Mouse (Mus musculus) mouse embryonic stem cell (cell line): Measurements from ENCODE around the gene Enkur.
"Not testable (repeated sequence)": the region's sequence is repeated elsewhere in the genome, so short reads cannot be mapped to it uniquely, and the experiment has no call there.

Experiments
- in situ Hi-C, 2 experiments: fragments of 300-500 bp; cut with MboI; formaldehyde crosslinking; loops; 1 replicate in 1 of 2; 3 replicates in 1 of 2; pipeline ENCODE4 v1.14.3; 2019 to 2020; ENCODE audit warnings: low sequenced_read_pairs in 2 of 2, low pct_unique_long_range_greater_than_20kb in 1 of 2, mixed read lengths in 1 of 2; ENCODE audit not compliant: unreplicated experiment in 1 of 2

Enkur gene

GRCm38 (mm10) chr2:21204912-21205830 lies at the start of gene Enkur, which contains the start of gene Thnsl1:
Gene Enkur (minus strand): TSS chr2:21205365.
Gene Thnsl1 (plus strand): TSS chr2:21205724.
- in situ Hi-C loops = no loop called here

DNA sequence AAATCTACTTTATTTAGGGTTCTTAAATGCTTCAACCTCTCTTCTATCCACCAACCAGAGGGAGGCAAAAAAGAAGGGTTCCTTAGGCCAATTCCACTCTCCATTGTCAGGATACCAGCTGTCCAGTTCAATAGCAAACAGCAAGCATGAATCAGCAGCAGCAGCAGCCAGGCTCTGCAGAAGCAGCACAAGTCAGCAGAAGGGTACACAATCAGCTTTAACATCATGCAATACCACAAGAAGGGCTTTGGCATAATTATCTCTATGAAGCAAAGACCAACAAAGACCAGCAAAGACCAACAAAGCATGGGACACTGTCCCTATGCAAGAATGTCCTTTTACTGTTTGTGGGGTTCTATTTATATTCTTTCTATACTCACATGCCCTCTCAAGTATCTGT lies 49.1 kb upstream of the Enkur start:
- in situ Hi-C loops = no loop called here

DNA sequence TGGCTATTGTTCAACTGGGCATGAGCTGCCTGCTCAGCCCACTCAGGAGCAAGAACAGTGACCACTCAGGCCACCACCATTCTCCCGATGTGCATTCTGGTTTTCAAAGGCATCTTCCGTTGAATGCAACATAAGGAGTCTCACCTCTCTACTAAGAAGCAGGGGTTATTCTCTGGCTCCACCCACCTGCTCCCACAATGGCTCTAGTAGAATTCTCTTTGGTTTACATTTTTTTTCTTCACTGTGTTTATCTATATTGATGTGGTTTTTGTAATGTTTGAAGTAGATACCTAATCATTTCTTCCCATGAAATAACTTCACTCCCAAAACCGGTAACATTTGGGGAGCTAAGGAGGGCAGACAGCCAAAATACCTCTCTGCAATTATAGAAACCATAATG lies 48.5 kb upstream of the Enkur start:
- in situ Hi-C loops = no loop called here

GRCm38 (mm10) chr2:21245477-21246102 lies 40.4 kb upstream of the Enkur start:
- in situ Hi-C loops = no loop called here

DNA sequence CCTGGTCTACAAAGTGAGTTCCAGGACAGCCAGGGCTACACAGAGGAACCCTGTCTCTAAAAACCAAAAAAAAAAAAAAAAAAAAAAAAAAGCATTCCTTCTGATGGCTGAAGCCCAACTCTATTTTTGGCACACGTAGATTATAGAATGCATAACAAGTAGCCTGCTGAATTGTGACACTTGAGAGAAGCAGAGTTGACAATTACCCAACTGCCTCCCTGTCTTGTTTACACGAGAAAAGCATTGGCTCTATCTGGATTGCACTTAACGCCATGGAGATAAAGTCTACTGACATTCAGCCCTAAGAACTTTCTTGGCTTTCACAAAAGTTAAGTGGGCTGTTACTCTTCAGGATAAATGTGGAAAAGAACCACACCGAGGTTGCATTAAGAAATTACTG lies 39.8 kb upstream of the Enkur start:
- in situ Hi-C loops = no loop called here

- in situ Hi-C loops = not testable (repeated sequence)
Measured at GRCm38 (mm10) chr2:21244104-21244503, 38.9 kb upstream of the Enkur start.

DNA sequence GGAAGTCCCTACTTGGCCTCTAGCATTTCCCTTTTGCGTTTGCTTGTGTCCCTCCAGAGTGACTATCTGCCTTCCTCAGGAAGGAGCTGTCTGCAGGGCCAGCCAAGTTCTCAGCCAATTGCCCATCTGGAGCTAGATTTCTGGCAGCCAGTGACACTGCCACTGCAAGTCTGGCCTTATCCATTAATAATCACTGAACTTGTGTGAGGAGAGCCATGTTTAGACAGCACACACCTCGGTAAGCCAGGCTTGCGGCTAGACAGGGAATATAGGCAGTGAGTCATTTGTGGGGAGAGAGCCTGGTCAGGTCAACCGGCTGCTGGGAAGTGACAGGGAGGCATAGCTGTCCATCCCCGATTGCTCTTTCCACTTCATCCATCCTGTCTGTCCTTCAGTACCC lies 31.7 kb upstream of the Enkur start:
- in situ Hi-C loops = no loop called here

DNA sequence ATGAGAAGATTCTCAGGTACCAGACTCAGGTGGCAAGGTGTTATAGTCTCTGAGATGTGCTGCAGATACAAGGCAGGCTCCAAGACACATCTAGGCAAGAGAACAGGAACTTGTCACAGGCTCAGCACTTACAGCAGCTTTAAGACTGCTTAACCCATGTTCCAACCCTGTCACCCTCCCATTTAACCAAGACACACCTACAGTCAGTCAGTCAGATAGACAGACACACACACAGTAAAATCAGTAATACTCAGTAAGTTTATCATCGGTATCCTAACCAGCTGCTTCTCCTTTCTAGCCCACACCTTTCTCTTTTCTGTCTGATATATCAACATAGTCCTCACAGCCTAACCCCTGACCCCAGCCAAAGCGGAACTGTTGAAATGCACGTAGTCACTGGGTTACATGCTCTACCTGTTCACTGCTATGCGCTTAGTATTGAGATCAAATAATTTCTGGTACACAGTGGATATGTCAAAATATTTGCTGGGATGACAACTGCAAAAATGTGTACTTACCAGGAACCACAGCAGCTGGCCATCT lies 30.8 kb upstream of the Enkur start:
- in situ Hi-C loops = no loop called here

- in situ Hi-C loops = no loop called here
Measured at GRCm38 (mm10) chr2:21234871-21235648, 29.9 kb upstream of the Enkur start.

- in situ Hi-C loops = no loop called here
Measured at GRCm38 (mm10) chr2:21231147-21231546, 26.0 kb upstream of the Enkur start.

DNA sequence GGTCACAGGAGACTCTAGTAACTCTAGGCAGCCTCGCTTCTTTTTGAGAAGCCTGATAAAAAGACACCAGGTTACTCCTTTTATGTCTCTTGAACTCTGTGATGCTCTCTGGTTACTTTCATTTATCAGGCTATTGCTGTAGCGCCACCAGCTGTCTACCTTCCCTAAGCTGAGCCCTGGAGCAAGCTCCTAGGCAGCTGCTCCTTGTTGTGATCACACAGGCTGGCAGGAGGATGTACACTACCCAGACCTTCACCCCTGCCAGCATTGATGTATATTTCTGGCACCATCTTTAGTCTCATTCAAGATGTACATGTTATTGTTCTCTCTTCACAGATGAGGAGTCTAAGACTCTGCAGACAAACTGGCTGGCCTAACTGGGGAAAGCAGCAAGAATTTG lies 25.1 kb upstream of the Enkur start:
- in situ Hi-C loops = no loop called here

- in situ Hi-C loops = no loop called here
Measured at GRCm38 (mm10) chr2:21222453-21223384, 17.6 kb upstream of the Enkur start.

GRCm38 (mm10) chr2:21215284-21215683 lies 10.1 kb upstream of the Enkur start:
- in situ Hi-C loops = no loop called here

GRCm38 (mm10) chr2:21214322-21214721 lies 9.2 kb upstream of the Enkur start:
- in situ Hi-C loops = no loop called here

- in situ Hi-C loops = no loop called here
Measured at GRCm38 (mm10) chr2:21211361-21211760, 6.2 kb upstream of the Enkur start.

- in situ Hi-C loops = no loop called here
Measured at GRCm38 (mm10) chr2:21206278-21206677, 1.1 kb upstream of the Enkur start.

GRCm38 (mm10) chr2:21205831-21206159 lies 630 bp upstream of the Enkur start:
- in situ Hi-C loops = no loop called here

GRCm38 (mm10) chr2:21202754-21203153 lies 2.4 kb downstream of the Enkur start:
- in situ Hi-C loops = no loop called here
